8 mouse cellular contexts compared by ENCODE assay signal in genomic region chr2:128968475-128969083, GRCm38 (mm10). TPM values are rescaled to one million over a fixed set of nuclear protein-coding genes. Genes with fewer than 3 reads are reported as not detected.
DNase-seq lines count a peak whose midpoint lies in the region; ATAC-seq and TF ChIP-seq lines count a peak whose summit lies in the region.

No protein-coding gene starts in this region.

- no peaks in the 10 kb centered on the region for H3K9me3 ChIP-seq in heart, embryonic 13.5 days
- H3K9me3 ChIP-seq in ES-Bruce4 (replicated peaks; ENCODE audit: control insufficient read depth, insufficient read depth, low read length, poor library complexity, severe bottlenecking), result no peaks in the 10 kb centered on the region
- no peaks in the 10 kb centered on the region for H3K9me3 ChIP-seq in hindbrain, embryonic 10.5 days

- no peak for TF ChIP-seq CTCF in ES-Bruce4 (IDR thresholded peaks at IDR 0.05; ENCODE audit: low read depth, low read length)

- no peak for ATAC-seq in heart, embryonic 13.5 days (ENCODE audit: extremely low read depth, insufficient number of reproducible peaks, low FRiP score, low TSS enrichment)

- TF ChIP-seq POLR2A in ES-Bruce4 (IDR thresholded peaks at IDR 0.05; ENCODE audit: insufficient read depth, low read length), result no peak

- no peak for DNase-seq in heart, adult 8-10 months (ENCODE audit: low spot score)
- DNase-seq in hindbrain, embryonic 10.5 days (ENCODE audit: low spot score), result no peak
- DNase-seq in retina, embryonic 14.5 days (ENCODE audit: low spot score), result no peak
- DNase-seq in B cell, adult 2 months, result no peak
- no peak for DNase-seq in spleen, postnatal 10 days (ENCODE audit: low spot score in 2 of 2)

- no peak for TF ChIP-seq EP300 in ES-Bruce4 (IDR thresholded peaks at IDR 0.05; ENCODE audit: insufficient read depth, low read depth, low read length)

- H3K4me3 ChIP-seq in heart, embryonic 13.5 days, result peak overlapping the region; percentile 90
- H3K4me3 ChIP-seq in ES-Bruce4 (ENCODE audit: low read depth, low read length) (no peak overlapping the region), macrophage (ENCODE audit: inconsistent target) (peak overlapping the region; percentile 35)
- peak overlapping the region; percentile 80 for H3K4me3 ChIP-seq in hindbrain, embryonic 10.5 days

- H3K36me3 ChIP-seq in heart, embryonic 13.5 days, result no peaks in the 10 kb centered on the region
- H3K36me3 ChIP-seq in ES-Bruce4 (ENCODE audit: control insufficient read depth, insufficient read depth, low read length, poor library complexity, severe bottlenecking), result no peaks in the 10 kb centered on the region
- no peaks in the 10 kb centered on the region for H3K36me3 ChIP-seq in hindbrain, embryonic 10.5 days
- no peaks in the 10 kb centered on the region for H3K36me3 ChIP-seq in macrophage (ENCODE audit: inconsistent target)

- peak overlapping the region; percentile 100 for H3K27ac ChIP-seq in heart, embryonic 13.5 days (replicated peaks)
- H3K27ac ChIP-seq in ES-Bruce4 (ENCODE audit: insufficient read depth, low read length), result no peak overlapping the region
- peak overlapping the region; percentile 100 for H3K27ac ChIP-seq in hindbrain, embryonic 10.5 days
- H3K27ac ChIP-seq in macrophage, result no peak overlapping the region

- peak overlapping the region; percentile 75 for H3K4me2 ChIP-seq in heart, embryonic 13.5 days

- H3K9ac ChIP-seq in heart, embryonic 13.5 days, result peak overlapping the region; percentile 99
- H3K9ac ChIP-seq in ES-Bruce4 (ENCODE audit: low read depth, poor library complexity, severe bottlenecking), result peak overlapping the region; percentile 96

- H3K79me2 ChIP-seq in macrophage (ENCODE audit: inconsistent target), result no peaks in the 10 kb centered on the region

- H3K27me3 ChIP-seq in heart, embryonic 13.5 days (replicated peaks), result no peaks in the 10 kb centered on the region
- H3K27me3 ChIP-seq in ES-Bruce4 (ENCODE audit: control insufficient read depth, insufficient read depth, low read length, poor library complexity, severe bottlenecking), result no peaks in the 10 kb centered on the region
- H3K27me3 ChIP-seq in hindbrain, embryonic 10.5 days (ENCODE audit: insufficient read depth, poor library complexity, severe bottlenecking), result no peaks in the 10 kb centered on the region

- H3K4me1 ChIP-seq in heart, embryonic 13.5 days, result peaks cover 14% of the 10 kb centered on the region
- H3K4me1 ChIP-seq in ES-Bruce4 (ENCODE audit: control insufficient read depth, insufficient read depth, low read length), result peaks cover 2% of the 10 kb centered on the region
- H3K4me1 ChIP-seq in hindbrain, embryonic 10.5 days (replicated peaks), result peaks cover 23% of the 10 kb centered on the region

RNA-seq across cellular contexts. Expression of gene Gm10762, which starts 1.1 kb away (rescaled TPM):
- polyA plus RNA-seq in heart, embryonic 13.5 days (2015; fragmentation: Nextera tagmentation; extraction: Ambion mirVana), result 10.4 and 11.8 TPM in 2 replicates
- total RNA-seq in heart, adult 8-10 months (2022), result 10 to 100 TPM; 10.7 to 12.4 (median 12.2) TPM
- polyA plus RNA-seq in ES-Bruce4 (2011; ENCODE audit: insufficient read depth, insufficient read length, low read depth, missing spikeins) (0.72 and 1.8 TPM in 2 replicates), macrophage (2018) (1.3 to 1.9 TPM (median 1.7 TPM) in 3 replicates)
- 14.3 and 16.9 TPM in 2 replicates for polyA plus RNA-seq in hindbrain, embryonic 10.5 days (2016; fragmentation: Nextera tagmentation; extraction: Ambion mirVana)
- 1 to 10 TPM in 19 of 26 experiments, under 1 TPM in 3, not detected in 4; 0.79 to 5.0 (median 1.9) TPM for total RNA-seq in macrophage (2018; cell fraction: chromatin; rRNA removed)
- 1 to 10 TPM; 1.1 to 3.9 (median 2.1) TPM for total RNA-seq in macrophage (2018; cell fraction: cytosol; rRNA removed)
- total RNA-seq in macrophage (2018; cell fraction: nucleus; rRNA removed), result 1 to 10 TPM in 24 of 26 experiments, under 1 TPM in 2; 0.74 to 5.7 (median 2.6) TPM

RNA-seq across cellular contexts. Expression of gene Zc3h6, which starts 1.4 kb away (rescaled TPM):
- 1.2 and 1.3 TPM in 2 replicates for polyA plus RNA-seq in heart, embryonic 13.5 days (2015; fragmentation: Nextera tagmentation; extraction: Ambion mirVana)
- total RNA-seq in heart, adult 8-10 months (2022), result 1 to 10 TPM; 2.6 to 9.2 (median 5.5) TPM
- polyA plus RNA-seq in ES-Bruce4 (2011; ENCODE audit: insufficient read depth, insufficient read length, low read depth, missing spikeins) (10.8 and 12.7 TPM in 2 replicates), macrophage (2018) (1.0 to 2.5 TPM (median 2.3 TPM) in 3 replicates)
- polyA plus RNA-seq in hindbrain, embryonic 10.5 days (2016; fragmentation: Nextera tagmentation; extraction: Ambion mirVana), result 1.4 and 2.2 TPM in 2 replicates
- total RNA-seq in macrophage (2018; cell fraction: chromatin; rRNA removed), result 10 to 100 TPM in 15 of 26 experiments, 1 to 10 TPM in 11; 1.5 to 20.7 (median 10.9) TPM
- 1 to 10 TPM in 24 of 26 experiments, under 1 TPM in 2; 0.53 to 4.6 (median 2.7) TPM for total RNA-seq in macrophage (2018; cell fraction: cytosol; rRNA removed)
- 10 to 100 TPM in 5 of 26 experiments, 1 to 10 TPM in 21; 1.8 to 15.1 (median 6.6) TPM for total RNA-seq in macrophage (2018; cell fraction: nucleus; rRNA removed)

RNA-seq across cellular contexts. Expression of gene Zc3h8, which starts 24.7 kb away (rescaled TPM):
- 5.6 and 6.5 TPM in 2 replicates for polyA plus RNA-seq in heart, embryonic 13.5 days (2015; fragmentation: Nextera tagmentation; extraction: Ambion mirVana)
- 1 to 10 TPM; 7.0 to 8.3 (median 7.7) TPM for total RNA-seq in heart, adult 8-10 months (2022)
- 11.6 and 13.1 TPM in 2 replicates for polyA plus RNA-seq in ES-Bruce4 (2011; ENCODE audit: insufficient read depth, insufficient read length, low read depth, missing spikeins)
- 6.8 and 8.5 TPM in 2 replicates for polyA plus RNA-seq in hindbrain, embryonic 10.5 days (2016; fragmentation: Nextera tagmentation; extraction: Ambion mirVana)
- 10 to 100 TPM in 16 of 26 experiments, 1 to 10 TPM in 10; 1.7 to 22.6 (median 14.0) TPM for total RNA-seq in macrophage (2018; cell fraction: chromatin; rRNA removed)
- 1 to 10 TPM in 24 of 26 experiments, under 1 TPM in 2; 0.43 to 3.3 (median 2.3) TPM for total RNA-seq in macrophage (2018; cell fraction: cytosol; rRNA removed)
- total RNA-seq in macrophage (2018; cell fraction: nucleus; rRNA removed), result 10 to 100 TPM in 16 of 26 experiments, 1 to 10 TPM in 10; 1.8 to 27.5 (median 13.0) TPM
- 3.5 to 5.5 TPM (median 3.7 TPM) in 3 replicates for polyA plus RNA-seq in macrophage (2018)

Comparison
In these comparisons a context has a peak if more than half of its experiments do, and no peak if none do; other contexts are left out.
1. H3K27ac ChIP-seq: peak in heart, embryonic 13.5 days (single experiment) and hindbrain, embryonic 10.5 days (single experiment); none in ES-Bruce4 (single experiment) and macrophage (single experiment).